Mouse (Mus musculus): ENCODE measurements around the gene Cenpt. TPM values are rescaled to one million over a fixed set of nuclear protein-coding genes. Genes with fewer than 3 reads are reported as not detected.

Gene Cenpt
- polyA plus RNA-seq, 1 experiment from 2014 or later: 37.0 TPM

Other genes with a start within 250 kb of the Cenpt start
- 31.4 and 33.0 TPM in 2 replicates for gene Ripor1, start 248.0 kb downstream of the Cenpt start, polyA plus RNA-seq (2014; fragmentation: Nextera tagmentation; extraction: Ambion mirVana)
- 79.0 and 83.2 TPM in 2 replicates for gene Ctcf, start 216.7 kb downstream of the Cenpt start, polyA plus RNA-seq (2014; fragmentation: Nextera tagmentation; extraction: Ambion mirVana)
- 0.53 TPM in 1 of 2 replicates, not detected in the other for gene Agrp, start 215.9 kb downstream of the Cenpt start, polyA plus RNA-seq (2014; fragmentation: Nextera tagmentation; extraction: Ambion mirVana)
- 0.82 and 0.90 TPM in 2 replicates for gene Carmil2, start 167.0 kb downstream of the Cenpt start, polyA plus RNA-seq (2014; fragmentation: Nextera tagmentation; extraction: Ambion mirVana)
- 47.5 and 47.8 TPM in 2 replicates for gene Acd, start 152.2 kb downstream of the Cenpt start, polyA plus RNA-seq (2014; fragmentation: Nextera tagmentation; extraction: Ambion mirVana)
- 12.8 and 18.2 TPM in 2 replicates for gene Pard6a, start 152.1 kb downstream of the Cenpt start, polyA plus RNA-seq (2014; fragmentation: Nextera tagmentation; extraction: Ambion mirVana)
- 0.26 TPM in 1 of 2 replicates, not detected in the other for gene 4933405L10Rik, start 145.6 kb downstream of the Cenpt start, polyA plus RNA-seq (2014; fragmentation: Nextera tagmentation; extraction: Ambion mirVana)
- gene Enkd1, start 145.1 kb downstream of the Cenpt start, polyA plus RNA-seq (2014; fragmentation: Nextera tagmentation; extraction: Ambion mirVana): 22.3 and 23.6 TPM in 2 replicates
- gene Gfod2, start 94.6 kb downstream of the Cenpt start, polyA plus RNA-seq (2014; fragmentation: Nextera tagmentation; extraction: Ambion mirVana): 9.0 and 10.7 TPM in 2 replicates
- 20.2 and 22.0 TPM in 2 replicates for gene Ranbp10, start 25.9 kb downstream of the Cenpt start, polyA plus RNA-seq (2014; fragmentation: Nextera tagmentation; extraction: Ambion mirVana)
- 0.12 TPM in 1 of 2 replicates, not detected in the other for gene Tsnaxip1, start 25.5 kb downstream of the Cenpt start, polyA plus RNA-seq (2014; fragmentation: Nextera tagmentation; extraction: Ambion mirVana)
- 62.0 and 66.5 TPM in 2 replicates for gene Thap11, start 1.9 kb upstream of the Cenpt start, polyA plus RNA-seq (2014; fragmentation: Nextera tagmentation; extraction: Ambion mirVana)
- gene Nutf2, start 7.3 kb upstream of the Cenpt start, polyA plus RNA-seq (2014; fragmentation: Nextera tagmentation; extraction: Ambion mirVana): 304 and 312 TPM in 2 replicates
- gene Edc4, start 27.6 kb upstream of the Cenpt start, polyA plus RNA-seq (2014; fragmentation: Nextera tagmentation; extraction: Ambion mirVana): 43.7 and 47.5 TPM in 2 replicates
- gene Nrn1l, start 40.3 kb upstream of the Cenpt start, polyA plus RNA-seq (2014; fragmentation: Nextera tagmentation; extraction: Ambion mirVana): not detected in 2 replicates
- 21.4 and 22.8 TPM in 2 replicates for gene Pskh1, start 47.2 kb upstream of the Cenpt start, polyA plus RNA-seq (2014; fragmentation: Nextera tagmentation; extraction: Ambion mirVana)
- gene Ctrl, start 80.6 kb upstream of the Cenpt start, polyA plus RNA-seq (2014; fragmentation: Nextera tagmentation; extraction: Ambion mirVana): 1.9 and 3.0 TPM in 2 replicates
- gene Psmb10, start 85.2 kb upstream of the Cenpt start, polyA plus RNA-seq (2014; fragmentation: Nextera tagmentation; extraction: Ambion mirVana): 142 and 160 TPM in 2 replicates
- gene Lcat, start 90.1 kb upstream of the Cenpt start, polyA plus RNA-seq (2014; fragmentation: Nextera tagmentation; extraction: Ambion mirVana): 32.1 and 32.7 TPM in 2 replicates
- gene Slc12a4, start 112.8 kb upstream of the Cenpt start, polyA plus RNA-seq (2014; fragmentation: Nextera tagmentation; extraction: Ambion mirVana): 25.6 and 25.8 TPM in 2 replicates
- not detected in 2 replicates for gene Dpep3, start 126.2 kb upstream of the Cenpt start, polyA plus RNA-seq (2014; fragmentation: Nextera tagmentation; extraction: Ambion mirVana)
- gene Dus2, start 138.1 kb upstream of the Cenpt start, polyA plus RNA-seq (2014; fragmentation: Nextera tagmentation; extraction: Ambion mirVana): 24.0 and 25.0 TPM in 2 replicates
- gene Dpep2nb, start 152.7 kb upstream of the Cenpt start, polyA plus RNA-seq (2014; fragmentation: Nextera tagmentation; extraction: Ambion mirVana): not detected in 2 replicates
- gene Ddx28, start 158.6 kb upstream of the Cenpt start, polyA plus RNA-seq (2014; fragmentation: Nextera tagmentation; extraction: Ambion mirVana): 22.3 and 22.5 TPM in 2 replicates
- gene Nfatc3, start 205.6 kb upstream of the Cenpt start, polyA plus RNA-seq (2014; fragmentation: Nextera tagmentation; extraction: Ambion mirVana): 5.3 and 6.2 TPM in 2 replicates